Mouse (Mus musculus): ENCODE measurements around the gene Wapl. TPM values are rescaled to one million over a fixed set of nuclear protein-coding genes. Genes with fewer than 3 reads are reported as not detected.

Wapl gene
- polyA plus RNA-seq (2015; fragmentation: Nextera tagmentation; extraction: Ambion mirVana): 12.0 and 13.2 TPM in 2 replicates

GRCm38 (mm10) chr14:34673395-34674228 lies at the start of gene Wapl:
Gene Wapl, plus strand, starts transcription at chr14:34673928.

Other genes with a start within 250 kb of the Wapl start
- 37.2 and 46.2 TPM in 2 replicates for gene Bmpr1a, start 170.6 kb upstream of the Wapl start, polyA plus RNA-seq (2015; fragmentation: Nextera tagmentation; extraction: Ambion mirVana)
- gene 9230112D13Rik, start 151.1 kb upstream of the Wapl start, polyA plus RNA-seq (2015; fragmentation: Nextera tagmentation; extraction: Ambion mirVana): not detected in 2 replicates
- gene Ldb3, start 85.2 kb upstream of the Wapl start, polyA plus RNA-seq (2015; fragmentation: Nextera tagmentation; extraction: Ambion mirVana): 933 and 1,078 TPM in 2 replicates
- 3.6 and 3.9 TPM in 2 replicates for gene Opn4, start 73.8 kb upstream of the Wapl start, polyA plus RNA-seq (2015; fragmentation: Nextera tagmentation; extraction: Ambion mirVana)
- gene Grid1, start 146.2 kb downstream of the Wapl start, polyA plus RNA-seq (2015; fragmentation: Nextera tagmentation; extraction: Ambion mirVana): 0.26 and 0.31 TPM in 2 replicates

Measured in skeletal muscle tissue, postnatal 0 days (tissue).